Mouse (Mus musculus) kidney, postnatal 36 days (tissue): Measurements from ENCODE around the gene Nxpe5.
A peak's percentile ranks its signal among the peaks of the same experiment; 100 is the strongest.

Experiments used
- DNase-seq, 2 experiments: peaks; one replicate each; pipeline ENCODE4 v3.0.0; 2021 to 2022; ENCODE audit warnings: mixed read lengths in 2 of 2

Nxpe5 gene

GRCm38 (mm10) chr5:138255353-138256093, 29.8 kb downstream of the Nxpe5 start, which contains the start of gene Lamtor4:
Gene Lamtor4 (plus strand): TSS chr5:138255482.
- DNase-seq = peak; percentile 95 to 99

- DNase-seq = no peak
These were observed 30.4 kb downstream of the Nxpe5 start for GRCm38 (mm10) chr5:138256094-138256467.

- no peak for DNase-seq
These were observed 31.4 kb downstream of the Nxpe5 start for GRCm38 (mm10) chr5:138256966-138257584.

DNA sequence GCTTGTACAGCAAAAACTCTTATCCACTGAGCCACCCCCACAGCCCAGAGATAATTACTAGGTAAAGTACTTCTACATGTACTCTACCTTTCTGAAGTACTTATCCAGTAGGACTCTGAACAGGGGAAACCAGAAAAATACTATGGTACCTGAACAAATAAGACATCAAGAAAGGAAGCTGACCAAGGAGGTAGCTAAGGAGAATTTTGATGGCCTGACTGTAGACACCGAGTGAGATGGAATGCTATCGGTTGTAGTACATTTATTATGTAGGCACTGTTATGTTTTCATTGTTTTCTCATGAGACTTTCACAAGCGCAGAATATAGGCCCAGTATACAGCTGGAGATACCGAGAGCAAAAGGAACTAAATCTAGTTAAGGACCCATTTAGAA, 31.9 kb downstream of the Nxpe5 start:
- no peak for DNase-seq

GRCm38 (mm10) chr5:138258078-138258477, 32.4 kb downstream of the Nxpe5 start:
- DNase-seq = no peak

DNA sequence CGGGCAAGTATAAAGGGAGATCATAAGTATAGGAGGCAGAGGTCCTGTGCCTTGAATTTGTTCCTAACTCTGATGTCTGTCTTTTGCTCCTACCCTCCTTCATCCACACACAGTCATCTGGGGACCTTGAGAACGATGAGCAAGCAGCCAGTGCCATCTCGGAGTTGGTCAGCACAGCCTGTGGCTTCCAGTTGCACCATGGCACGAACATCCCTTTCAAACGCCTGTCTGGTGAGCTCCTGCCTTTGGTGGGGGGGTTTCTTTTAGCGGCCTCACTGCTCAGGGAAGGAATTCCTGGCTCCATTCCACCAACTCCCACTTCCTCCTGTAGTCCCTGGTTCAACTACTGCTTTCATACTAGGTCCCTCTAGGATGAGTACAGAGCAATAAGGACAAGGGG, 32.8 kb downstream of the Nxpe5 start:
- no peak for DNase-seq

- no peak for DNase-seq
These were observed 33.3 kb downstream of the Nxpe5 start for GRCm38 (mm10) chr5:138258993-138259392.

- DNase-seq = no peak
These were observed 34.4 kb downstream of the Nxpe5 start for GRCm38 (mm10) chr5:138260051-138260450.

DNA sequence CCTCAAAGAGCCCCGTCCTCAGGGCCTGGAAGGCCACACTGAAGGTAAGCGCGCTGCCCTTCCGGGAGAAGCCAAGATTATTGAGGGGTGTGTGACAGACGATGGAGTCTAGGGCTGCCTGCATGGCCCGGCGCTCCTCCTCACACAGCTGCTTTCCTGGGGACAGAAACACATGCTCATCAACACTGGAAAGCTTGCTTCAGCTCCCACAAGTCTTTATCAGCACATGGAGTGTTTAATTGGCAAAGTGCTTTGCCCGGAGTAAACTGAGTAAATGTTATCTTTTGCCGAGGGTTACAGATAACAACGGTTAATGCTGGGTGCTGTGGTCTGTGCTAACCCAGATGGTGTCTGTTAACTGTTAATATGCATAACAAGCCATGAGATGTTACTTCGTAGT, 35.1 kb downstream of the Nxpe5 start:
- no peak for DNase-seq

DNA sequence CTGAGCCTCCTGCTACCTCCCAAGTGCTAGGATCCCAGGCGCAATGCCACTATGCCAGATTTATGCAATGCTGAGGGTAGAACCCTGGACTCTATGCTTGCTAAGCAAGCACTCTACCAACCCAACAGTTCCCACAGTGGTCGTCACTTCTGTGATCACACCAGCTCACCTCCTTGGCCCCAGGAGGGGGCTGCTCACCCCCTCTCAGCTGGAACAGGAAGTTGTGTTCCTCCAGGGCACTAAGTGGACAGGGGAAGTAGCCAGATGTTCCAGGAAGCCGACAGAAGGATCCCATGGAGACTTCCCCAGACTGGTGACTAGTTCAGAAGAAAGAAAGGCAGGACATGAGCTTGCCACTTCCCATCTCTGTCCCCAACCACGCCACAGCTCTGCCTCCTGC, 36.3 kb downstream of the Nxpe5 start:
- DNase-seq = no peak

DNA sequence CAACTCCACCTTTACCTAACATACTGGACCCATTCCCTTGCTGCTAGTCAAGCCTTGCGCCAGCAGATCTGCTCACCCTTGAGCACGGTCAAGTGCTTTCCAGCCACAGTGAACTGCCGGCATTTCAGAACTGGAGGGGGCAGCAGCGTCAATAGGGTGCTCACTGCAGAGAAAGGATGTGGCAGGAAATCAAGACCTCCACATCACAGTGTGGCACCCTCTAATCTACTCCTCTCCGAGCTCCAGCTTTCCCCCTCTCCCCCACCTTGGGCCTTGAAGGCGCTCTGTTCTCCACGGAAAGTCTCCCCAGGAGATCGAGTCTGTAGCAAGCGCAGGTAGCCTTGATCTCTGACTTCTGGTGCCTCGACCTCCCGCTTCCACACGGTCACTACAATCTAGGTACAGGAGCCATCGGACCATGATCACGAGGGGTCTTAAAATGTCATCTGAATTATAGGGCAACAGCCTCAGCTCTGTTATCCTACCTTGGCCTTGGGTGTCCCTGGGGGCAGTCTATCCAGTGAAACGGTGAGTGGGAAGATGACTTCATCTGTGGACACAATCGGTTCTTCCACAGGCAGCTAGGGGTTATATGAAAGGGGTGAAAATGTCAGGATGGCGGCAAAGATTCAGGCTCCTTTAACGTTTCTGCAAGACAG, 37.0 kb downstream of the Nxpe5 start:
- DNase-seq = no peak

DNA sequence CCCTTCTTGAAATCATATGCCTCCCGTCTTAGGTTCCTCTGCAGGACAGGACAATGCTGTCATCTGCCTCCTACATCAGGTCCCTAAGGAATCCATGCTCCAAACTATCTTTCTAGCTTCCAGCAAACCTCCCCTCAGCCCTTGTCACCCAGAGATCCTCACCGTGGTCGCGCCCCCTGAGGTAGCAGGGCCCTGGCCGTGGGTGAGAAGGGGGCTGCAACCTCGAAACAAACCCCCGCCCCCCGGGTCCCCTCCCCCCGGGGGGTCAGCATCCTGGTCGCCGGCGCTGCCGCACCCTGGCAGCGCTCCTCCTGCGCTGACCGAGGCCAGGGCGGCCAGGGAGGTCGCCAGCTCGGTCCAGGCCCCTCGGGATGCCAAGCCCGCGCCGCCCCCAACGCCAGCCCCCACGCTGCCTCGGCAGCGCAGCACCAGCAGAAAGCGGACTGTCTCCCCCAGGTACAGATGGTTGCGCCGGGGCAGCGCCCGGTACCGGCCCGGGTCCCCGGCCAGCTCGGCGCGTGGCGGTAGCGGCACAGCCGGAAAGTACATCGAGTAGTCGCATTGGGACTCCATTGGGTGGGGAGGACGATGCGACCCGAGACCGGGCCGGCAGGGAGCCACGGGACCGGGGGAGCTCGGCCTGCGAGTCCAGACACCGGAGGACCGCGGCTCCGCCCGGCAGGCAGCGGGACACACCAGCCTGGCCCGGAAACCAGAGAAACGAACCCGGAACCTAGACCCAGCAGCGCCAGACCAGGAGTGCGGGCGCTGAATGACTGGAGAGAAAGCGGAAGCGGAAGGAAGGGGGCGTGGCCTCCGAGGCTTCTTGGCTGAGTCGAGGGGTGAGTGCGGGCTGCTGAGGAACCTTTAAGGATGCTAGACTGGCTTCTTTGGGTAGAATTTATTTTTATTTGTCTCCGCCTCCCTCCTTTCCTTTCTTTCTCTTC, 37.8 kb downstream of the Nxpe5 start, which contains the start of gene BC037034:
BC037034 (minus strand) TSS at position 774 of the 947 bp plus-strand sequence.
- DNase-seq = peak; percentile 95 to 98

DNA sequence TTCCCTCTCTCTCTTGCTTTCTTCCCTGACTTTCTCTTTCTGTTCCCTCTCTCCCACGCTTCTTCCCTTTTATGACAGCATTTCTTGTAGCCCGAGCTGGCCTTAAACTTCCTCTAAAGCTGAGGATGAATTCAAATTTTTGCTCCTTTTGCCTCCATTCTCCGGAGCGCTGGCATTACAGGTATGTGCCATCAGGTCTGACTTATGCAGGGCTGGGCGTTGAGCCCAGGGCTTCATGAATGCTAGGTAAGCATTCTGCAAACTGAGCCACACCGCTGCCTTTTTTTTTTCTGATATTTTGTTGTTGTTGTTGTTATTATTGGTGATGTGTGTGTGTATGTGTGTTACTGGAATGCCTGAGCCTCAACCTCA, 38.5 kb downstream of the Nxpe5 start:
- DNase-seq = peak in 1 of 2 experiments; percentile 46

- DNase-seq = no peak
These were observed 40.0 kb downstream of the Nxpe5 start for GRCm38 (mm10) chr5:138265712-138266111.

GRCm38 (mm10) chr5:138267114-138267513, 41.4 kb downstream of the Nxpe5 start:
- no peak for DNase-seq

- no peak for DNase-seq
These were observed 43.3 kb downstream of the Nxpe5 start for GRCm38 (mm10) chr5:138268980-138269379.

DNA sequence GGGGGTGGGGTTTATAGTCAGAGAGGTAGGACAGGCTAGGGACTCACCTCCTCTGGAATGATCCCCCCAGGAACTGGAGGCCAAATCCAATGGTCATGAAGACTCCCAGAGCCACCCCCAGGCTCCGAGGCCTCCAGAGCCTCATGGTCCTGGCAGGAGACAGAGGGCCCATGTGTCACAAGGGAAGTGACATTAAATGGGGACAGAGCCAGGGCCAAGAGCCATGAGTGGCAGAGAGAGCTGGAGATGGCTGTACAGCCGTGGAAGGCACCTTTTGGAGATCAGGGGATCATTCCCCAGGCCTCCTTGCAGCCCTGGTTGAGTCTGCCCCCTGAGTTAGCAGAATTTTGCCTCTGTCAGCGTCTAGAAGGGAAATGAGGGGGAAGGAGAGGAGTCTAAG, 45.5 kb downstream of the Nxpe5 start:
- DNase-seq = no peak

GRCm38 (mm10) chr5:138272409-138272923, 46.8 kb downstream of the Nxpe5 start, which contains the start of gene Gal3st4:
Gene Gal3st4 (minus strand): TSS chr5:138272840.
- no peak for DNase-seq

- DNase-seq = no peak
These were observed 48.5 kb downstream of the Nxpe5 start for GRCm38 (mm10) chr5:138274186-138274585.

GRCm38 (mm10) chr5:138275216-138276050, 49.7 kb downstream of the Nxpe5 start:
- peak; percentile 61 to 66 for DNase-seq

GRCm38 (mm10) chr5:138277994-138278393, 52.3 kb downstream of the Nxpe5 start:
- no peak for DNase-seq
